Mouse (Mus musculus) bone marrow, adult 2 months (tissue): ENCODE data around the gene Trim80.

Experiments used
- CTCF ChIP-seq: fragments of 200-500 bp; IDR thresholded peaks from 2 replicates; pipeline ENCODE4 v1.5.1; 2011; ENCODE audit warnings: low read length, control low read depth; ENCODE audit not compliant: control insufficient read depth, insufficient read depth
- POLR2A ChIP-seq: fragments of 200-500 bp; IDR thresholded peaks from 2 replicates; pipeline ENCODE4 v1.6.1; 2011; ENCODE audit warnings: low read depth, mild to moderate bottlenecking, control low read depth, low read length, borderline replicate concordance; ENCODE audit not compliant: control insufficient read depth

DNA sequence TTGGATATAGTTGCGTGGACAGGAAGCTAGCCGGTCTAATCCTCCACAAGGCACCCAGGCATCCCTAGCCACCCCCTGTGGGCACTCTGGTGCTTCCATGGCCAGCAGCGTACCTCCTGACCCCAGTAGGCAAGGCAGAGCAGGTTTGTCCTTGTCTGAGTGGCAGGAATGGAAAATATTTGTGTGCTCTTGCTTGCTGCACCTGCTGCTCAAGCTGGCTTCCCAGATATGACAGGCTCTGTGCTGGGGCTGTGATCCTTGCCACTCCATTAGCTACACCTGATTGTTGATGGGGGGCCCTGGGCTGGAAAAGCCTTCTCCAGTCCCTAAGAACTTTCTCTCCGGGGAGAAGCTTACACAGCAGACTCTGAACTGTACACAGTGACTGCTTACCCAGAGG lies 13.0 kb downstream of the Trim80 start:
- no peak for TF ChIP-seq CTCF
- no peak for TF ChIP-seq POLR2A
